Mouse (Mus musculus): ENCODE measurements at regions not wholly inside any gene's neighbourhood (a gene's known extent, or its start where the extent isn't known, plus 50 kb on each side); places are given as distances from the start of the nearest gene placed in this dataset.

DNA sequence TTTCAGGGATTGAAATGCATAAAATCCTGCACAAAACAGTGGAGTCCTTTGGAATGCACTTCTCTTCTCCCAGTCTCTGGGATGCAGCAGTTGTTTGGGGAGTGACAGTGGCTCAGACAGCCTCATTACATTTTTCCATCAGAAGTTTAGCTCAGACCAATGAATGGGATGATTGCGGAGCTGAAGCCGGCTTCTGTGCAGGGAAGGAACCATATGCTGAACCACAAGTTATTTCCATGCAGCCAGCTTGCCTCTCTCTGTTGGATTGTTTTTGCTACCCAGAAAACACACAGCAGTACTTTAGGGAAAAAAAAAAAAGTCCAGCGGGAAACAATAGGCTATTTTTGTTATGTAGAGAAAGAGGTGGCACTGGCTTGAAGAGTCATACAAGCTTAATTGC, 140.2 kb upstream of the Fam84a start:
- TF ChIP-seq CTCF (IDR thresholded peaks at IDR 0.05; ENCODE audit: borderline replicate concordance, insufficient read depth, low read length), result no peak
- TF ChIP-seq POLR2A (IDR thresholded peaks at IDR 0.05; ENCODE audit: low read depth, low read length), result no peak

All from embryonic fibroblast, embryonic 13.5 days (primary cell).